Mouse (Mus musculus): ENCODE data around the gene Cdk2.
"Not testable (repeated sequence)": the region's sequence is repeated elsewhere in the genome, so short reads cannot be mapped to it uniquely, and the experiment has no call there.

DNA sequence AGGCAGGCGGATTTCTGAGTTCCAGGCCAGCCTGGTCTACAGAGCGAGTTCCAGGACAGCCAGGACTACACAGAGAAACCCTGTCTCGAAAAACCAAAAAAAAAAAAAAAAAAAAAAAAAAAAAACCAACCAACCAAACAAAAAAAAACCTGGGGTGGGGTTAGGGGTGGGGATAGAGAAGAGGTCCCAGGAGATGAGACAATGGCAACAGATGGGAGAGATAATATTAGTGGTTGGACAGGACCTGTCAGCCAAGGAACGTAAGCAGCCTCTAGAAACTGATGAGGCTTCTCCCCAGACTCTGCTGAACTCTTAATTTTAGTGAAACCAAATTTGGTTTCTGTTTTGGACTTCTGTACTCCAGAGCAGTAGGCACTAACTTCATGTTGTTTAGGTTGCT lies 20.6 kb upstream of the Cdk2 start:
- TF ChIP-seq CTCF (IDR thresholded peaks at IDR 0.05; ENCODE audit: low read depth, low read length); POLR2A (IDR thresholded peaks at IDR 0.05; ENCODE audit: extremely low read depth, insufficient read depth, low read length): not testable (repeated sequence)

All from liver, adult 2 months (tissue).